Mouse (Mus musculus): Measurements from ENCODE around the gene Hoxd11. TPM values are rescaled to one million over a fixed set of nuclear protein-coding genes. Genes with fewer than 3 reads are reported as not detected.
A peak's percentile ranks its signal among the peaks of the same experiment; 100 is the strongest.

Hoxd11 gene
- polyA plus RNA-seq, 1 experiment from 2014 or later: not detected

- no peak overlapping the region for H3K27ac ChIP-seq (ENCODE audit: low read depth, low read length)
- no peaks in the 10 kb centered on the region for H3K9me3 ChIP-seq (ENCODE audit: control insufficient read depth, low read length)
- H3K4me1 ChIP-seq (ENCODE audit: control insufficient read depth, insufficient read depth, low read length): peaks cover 5% of the 10 kb centered on the region; the same call in 1 of the 2 replicates
- H3K4me3 ChIP-seq (ENCODE audit: low read depth, low read length): no peak overlapping the region
- peaks cover 98% of the 10 kb centered on the region for H3K27me3 ChIP-seq (ENCODE audit: control insufficient read depth, insufficient read depth, low read length)
- H3K4me2 ChIP-seq: no peak overlapping the region
- DNase-seq (ENCODE audit: low spot score, missing footprints) (peak; percentile 92), ATAC-seq (ENCODE audit: low FRiP score) (no peak)
- WGBS: 7% methylated on average over 4 of the region's 4 CpGs
- H3K9ac ChIP-seq (ENCODE audit: low read length): no peak overlapping the region
- H3K36me3 ChIP-seq (ENCODE audit: control insufficient read depth, insufficient read depth, low read length): no peaks in the 10 kb centered on the region
These were observed 5.8 kb downstream of the Hoxd11 start for GRCm38 (mm10) chr2:74685059-74685603.

- WGBS: 5% methylated on average over 17 of the region's 17 CpGs
- DNase-seq (ENCODE audit: low spot score, missing footprints) (peak; percentile 95), ATAC-seq (ENCODE audit: low FRiP score) (no peak)
- no peak overlapping the region for H3K4me2 ChIP-seq
- no peak overlapping the region for H3K27ac ChIP-seq (ENCODE audit: low read depth, low read length)
- no peaks in the 10 kb centered on the region for H3K9me3 ChIP-seq (ENCODE audit: control insufficient read depth, low read length)
- no peaks in the 10 kb centered on the region for H3K36me3 ChIP-seq (ENCODE audit: control insufficient read depth, insufficient read depth, low read length)
- no peak overlapping the region for H3K4me3 ChIP-seq (ENCODE audit: low read depth, low read length)
- H3K9ac ChIP-seq (ENCODE audit: low read length): no peak overlapping the region
- H3K27me3 ChIP-seq (ENCODE audit: control insufficient read depth, insufficient read depth, low read length): peaks cover 94% of the 10 kb centered on the region
- H3K4me1 ChIP-seq (ENCODE audit: control insufficient read depth, insufficient read depth, low read length): peaks cover 10% of the 10 kb centered on the region
These were observed 7.1 kb downstream of the Hoxd11 start for GRCm38 (mm10) chr2:74686301-74686987.

- DNase-seq (ENCODE audit: low spot score, missing footprints) (peak; percentile 95), ATAC-seq (ENCODE audit: low FRiP score) (no peak)
- peaks cover 94% of the 10 kb centered on the region for H3K27me3 ChIP-seq (ENCODE audit: control insufficient read depth, insufficient read depth, low read length)
- H3K4me1 ChIP-seq (ENCODE audit: control insufficient read depth, insufficient read depth, low read length): peaks cover 6% of the 10 kb centered on the region
- no peak overlapping the region for H3K27ac ChIP-seq (ENCODE audit: low read depth, low read length)
- H3K4me2 ChIP-seq: no peak overlapping the region
- 1% methylated on average over 27 of the region's 27 CpGs for WGBS
- H3K9me3 ChIP-seq (ENCODE audit: control insufficient read depth, low read length): no peaks in the 10 kb centered on the region
- H3K9ac ChIP-seq (ENCODE audit: low read length): no peak overlapping the region
- H3K4me3 ChIP-seq (ENCODE audit: low read depth, low read length): no peak overlapping the region
- no peaks in the 10 kb centered on the region for H3K36me3 ChIP-seq (ENCODE audit: control insufficient read depth, insufficient read depth, low read length)
These were observed 7.8 kb downstream of the Hoxd11 start for GRCm38 (mm10) chr2:74686988-74687697.

- H3K9ac ChIP-seq (ENCODE audit: low read length): no peak overlapping the region
- ATAC-seq (ENCODE audit: low FRiP score) (no peak), DNase-seq (ENCODE audit: low spot score, missing footprints) (peak; percentile 95)
- H3K4me3 ChIP-seq (ENCODE audit: low read depth, low read length): no peak overlapping the region
- H3K9me3 ChIP-seq (ENCODE audit: control insufficient read depth, low read length): no peaks in the 10 kb centered on the region
- H3K27ac ChIP-seq (ENCODE audit: low read depth, low read length): no peak overlapping the region
- no peak overlapping the region for H3K4me2 ChIP-seq
- H3K4me1 ChIP-seq (ENCODE audit: control insufficient read depth, insufficient read depth, low read length): peaks cover 6% of the 10 kb centered on the region; the same call in 1 of the 2 replicates
- under 1% methylated on average over 31 of the region's 31 CpGs for WGBS
- peaks cover 94% of the 10 kb centered on the region for H3K27me3 ChIP-seq (ENCODE audit: control insufficient read depth, insufficient read depth, low read length)
- H3K36me3 ChIP-seq (ENCODE audit: control insufficient read depth, insufficient read depth, low read length): no peaks in the 10 kb centered on the region
These were observed 8.6 kb downstream of the Hoxd11 start for GRCm38 (mm10) chr2:74687698-74688555.

- no peak overlapping the region for H3K4me2 ChIP-seq
- no peak overlapping the region for H3K27ac ChIP-seq (ENCODE audit: low read depth, low read length)
- no peak overlapping the region for H3K4me3 ChIP-seq (ENCODE audit: low read depth, low read length)
- ATAC-seq (ENCODE audit: low FRiP score) (no peak), DNase-seq (ENCODE audit: low spot score, missing footprints) (peak; percentile 95)
- no peak overlapping the region for H3K9ac ChIP-seq (ENCODE audit: low read length)
- no peaks in the 10 kb centered on the region for H3K36me3 ChIP-seq (ENCODE audit: control insufficient read depth, insufficient read depth, low read length)
- H3K27me3 ChIP-seq (ENCODE audit: control insufficient read depth, insufficient read depth, low read length): peaks cover 94% of the 10 kb centered on the region
- WGBS: 4% methylated on average over 12 of the region's 12 CpGs
- H3K4me1 ChIP-seq (ENCODE audit: control insufficient read depth, insufficient read depth, low read length): peaks cover 6% of the 10 kb centered on the region; the same call in 1 of the 2 replicates
- H3K9me3 ChIP-seq (ENCODE audit: control insufficient read depth, low read length): no peaks in the 10 kb centered on the region
These were observed 9.6 kb downstream of the Hoxd11 start for GRCm38 (mm10) chr2:74688795-74689573.

- Histone ChIP-seq H3K4me1 (ENCODE audit: control insufficient read depth, insufficient read depth, low read length) (peaks cover 6% of the 10 kb centered on the region; the same call in 1 of the 2 replicates), H3K27me3 (ENCODE audit: control insufficient read depth, insufficient read depth, low read length) (peaks cover 94% of the 10 kb centered on the region), H3K4me2 (no peak overlapping the region), H3K4me3 (ENCODE audit: low read depth, low read length) (no peak overlapping the region), H3K9me3 (ENCODE audit: control insufficient read depth, low read length) (no peaks in the 10 kb centered on the region), H3K27ac (ENCODE audit: low read depth, low read length) (no peak overlapping the region), H3K9ac (ENCODE audit: low read length) (no peak overlapping the region), H3K36me3 (ENCODE audit: control insufficient read depth, insufficient read depth, low read length) (no peaks in the 10 kb centered on the region)
- whole genome bisulfite sequencing: under 1% methylated on average over 24 of the region's 24 CpGs
- ATAC-seq (ENCODE audit: low FRiP score) (no peak), DNase-seq (ENCODE audit: low spot score, missing footprints) (peak; percentile 95)
These were observed 10.4 kb downstream of the Hoxd11 start for GRCm38 (mm10) chr2:74689574-74690337.

GRCm38 (mm10) chr2:74690338-74690716, 11.0 kb downstream of the Hoxd11 start:
- H3K27ac ChIP-seq (ENCODE audit: low read depth, low read length): no peak overlapping the region
- H3K4me3 ChIP-seq (ENCODE audit: low read depth, low read length): no peak overlapping the region
- DNase-seq (ENCODE audit: low spot score, missing footprints) (peak; percentile 93), ATAC-seq (ENCODE audit: low FRiP score) (no peak)
- no peak overlapping the region for H3K4me2 ChIP-seq
- peaks cover 94% of the 10 kb centered on the region for H3K27me3 ChIP-seq (ENCODE audit: control insufficient read depth, insufficient read depth, low read length)
- WGBS: 9% methylated on average over 8 of the region's 8 CpGs
- H3K4me1 ChIP-seq (ENCODE audit: control insufficient read depth, insufficient read depth, low read length): peaks cover 6% of the 10 kb centered on the region; the same call in 1 of the 2 replicates
- H3K9me3 ChIP-seq (ENCODE audit: control insufficient read depth, low read length): no peaks in the 10 kb centered on the region
- H3K9ac ChIP-seq (ENCODE audit: low read length): no peak overlapping the region
- no peaks in the 10 kb centered on the region for H3K36me3 ChIP-seq (ENCODE audit: control insufficient read depth, insufficient read depth, low read length)
